Mouse (Mus musculus): ENCODE measurements around the gene AC170998.1. TPM values are rescaled to one million over a fixed set of nuclear protein-coding genes. Genes with fewer than 3 reads are reported as not detected.
A peak's percentile ranks its signal among the peaks of the same experiment; 100 is the strongest.

The AC170998.1 gene
- polyA plus RNA-seq, 1 experiment from 2014 or later: 0.80 TPM

DNA sequence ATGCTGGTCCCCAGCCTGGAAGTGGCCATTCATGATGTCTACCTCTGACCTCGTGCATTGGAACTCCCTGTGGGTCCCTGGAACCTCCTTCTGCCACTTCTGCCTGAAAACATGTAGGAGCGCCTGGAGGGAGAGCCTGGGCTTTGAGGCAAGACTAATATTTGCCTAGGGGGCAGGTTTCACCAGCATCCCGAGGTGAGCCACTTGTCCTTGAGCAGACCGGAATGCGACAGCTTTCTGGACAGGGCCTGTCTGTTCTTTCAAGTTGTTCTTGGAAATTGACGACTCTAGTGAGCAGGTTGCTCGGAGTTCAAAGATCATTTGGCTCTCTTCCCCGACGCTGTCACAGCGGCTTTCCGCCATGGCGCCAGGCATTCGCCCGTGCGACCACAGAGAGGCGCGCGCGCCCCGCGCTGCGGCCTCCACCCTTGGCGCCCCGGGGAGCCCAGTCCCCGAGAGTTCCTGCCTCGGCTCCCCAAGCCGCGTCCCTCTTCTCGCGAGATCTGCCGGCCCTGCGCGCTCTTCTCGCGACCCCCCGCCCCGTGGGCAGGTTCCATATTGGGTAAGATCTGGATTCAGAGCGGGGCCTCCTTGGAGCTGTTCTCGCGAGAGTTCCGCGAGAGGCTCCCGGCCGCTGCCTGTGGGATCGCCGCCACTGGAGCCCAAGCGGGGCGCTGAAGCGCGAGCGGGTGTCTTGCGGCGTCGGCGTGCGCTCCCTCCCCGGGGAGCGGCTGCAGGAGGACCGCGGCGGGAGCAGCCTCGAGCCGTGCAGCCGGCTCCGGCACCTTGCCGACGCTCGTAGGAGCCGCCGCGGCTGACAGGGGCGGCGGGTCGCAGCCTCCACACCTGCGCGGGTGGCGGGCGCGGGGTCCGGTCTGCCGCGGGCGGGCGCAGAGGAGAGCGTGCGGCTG, 34.9 kb upstream of the AC170998.1 start, which contains the start of gene Mapk14:
Mapk14 (plus strand) TSS at position 554 of the 911 bp plus-strand sequence.
- peak within 1 kb of the TSS; percentile 95 for H3K27ac ChIP-seq (ENCODE audit: low read depth)
- H3K4me3 ChIP-seq (ENCODE audit: low read depth, low read length): peak within 1 kb of the TSS; percentile 88
- ATAC-seq (peak; percentile 93), DNase-seq (peak; percentile 100)
- TF ChIP-seq CTCF (IDR thresholded peaks at IDR 0.05; ENCODE audit: low read depth): peak; percentile 94
- TF ChIP-seq EP300 (IDR thresholded peaks at IDR 0.05; ENCODE audit: low read depth): peak; percentile 91
- no peaks in the 10 kb centered on the region for H3K9me3 ChIP-seq (ENCODE audit: low read length)
- peak within 1 kb of the TSS; percentile 83 for H3K4me2 ChIP-seq (ENCODE audit: low read depth, low read length)
- peaks cover 33% of the 10 kb centered on the region for H3K4me1 ChIP-seq (ENCODE audit: insufficient read depth)
- under 1% methylated on average over 63 of the region's 86 CpGs for WGBS (ENCODE audit: insufficient replicate concordance)
- peaks cover 3% of the 10 kb centered on the region; the same call in 1 of the 2 replicates for H3K36me3 ChIP-seq (replicated peaks; ENCODE audit: insufficient read depth, low read length)
- no peaks in the 10 kb centered on the region for H3K27me3 ChIP-seq (ENCODE audit: insufficient read depth, low read length)
- H3K9ac ChIP-seq (replicated peaks): peak within 1 kb of the TSS; percentile 98

DNA sequence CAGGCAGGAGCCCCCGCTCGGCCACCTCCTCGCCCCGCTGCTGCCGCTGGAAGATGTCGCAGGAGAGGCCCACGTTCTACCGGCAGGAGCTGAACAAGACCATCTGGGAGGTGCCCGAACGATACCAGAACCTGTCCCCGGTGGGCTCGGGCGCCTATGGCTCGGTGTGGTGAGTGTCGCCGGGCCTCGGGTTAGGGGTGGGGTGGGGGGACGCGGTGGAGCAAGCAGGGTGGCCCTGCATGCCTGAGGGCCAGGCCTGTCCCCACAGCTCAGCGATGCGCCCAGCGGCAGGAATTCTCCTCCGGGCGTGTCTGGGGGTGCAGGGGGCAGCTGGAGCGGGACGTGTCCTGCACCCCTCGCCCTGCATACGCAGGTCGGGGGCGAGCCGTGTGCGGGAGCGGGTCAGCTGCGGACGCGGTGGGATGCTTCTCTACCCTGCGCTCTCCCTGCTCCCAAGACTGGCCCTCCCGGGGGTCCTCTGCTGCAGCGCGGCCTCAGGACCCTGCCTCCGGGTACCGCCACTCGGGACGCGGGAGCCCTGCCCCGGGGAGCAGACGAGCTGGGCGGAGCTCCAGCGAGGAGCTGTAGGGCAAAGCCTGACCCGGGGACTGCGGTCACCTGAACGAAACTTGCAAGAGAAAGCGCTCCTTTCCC, 34.1 kb upstream of the AC170998.1 start:
- peak overlapping the region; percentile 95 for H3K27ac ChIP-seq (ENCODE audit: low read depth)
- no peaks in the 10 kb centered on the region for H3K9me3 ChIP-seq (ENCODE audit: low read length)
- under 1% methylated on average over 52 of the region's 53 CpGs for WGBS (ENCODE audit: insufficient replicate concordance)
- peak overlapping the region; percentile 75 for H3K4me2 ChIP-seq (ENCODE audit: low read depth, low read length)
- ATAC-seq (peak; percentile 22), DNase-seq (peak; percentile 75)
- H3K9ac ChIP-seq (replicated peaks): peak overlapping the region; percentile 98
- H3K4me3 ChIP-seq (ENCODE audit: low read depth, low read length): peak overlapping the region; percentile 88
- TF ChIP-seq CTCF (IDR thresholded peaks at IDR 0.05; ENCODE audit: low read depth) (peak; percentile 32; the same call in 1 of the 2 replicates), EP300 (IDR thresholded peaks at IDR 0.05; ENCODE audit: low read depth) (no peak)
- H3K27me3 ChIP-seq (ENCODE audit: insufficient read depth, low read length): no peaks in the 10 kb centered on the region
- H3K4me1 ChIP-seq (ENCODE audit: insufficient read depth): peaks cover 39% of the 10 kb centered on the region
- peaks cover 3% of the 10 kb centered on the region; the same call in 1 of the 2 replicates for H3K36me3 ChIP-seq (replicated peaks; ENCODE audit: insufficient read depth, low read length)

DNA sequence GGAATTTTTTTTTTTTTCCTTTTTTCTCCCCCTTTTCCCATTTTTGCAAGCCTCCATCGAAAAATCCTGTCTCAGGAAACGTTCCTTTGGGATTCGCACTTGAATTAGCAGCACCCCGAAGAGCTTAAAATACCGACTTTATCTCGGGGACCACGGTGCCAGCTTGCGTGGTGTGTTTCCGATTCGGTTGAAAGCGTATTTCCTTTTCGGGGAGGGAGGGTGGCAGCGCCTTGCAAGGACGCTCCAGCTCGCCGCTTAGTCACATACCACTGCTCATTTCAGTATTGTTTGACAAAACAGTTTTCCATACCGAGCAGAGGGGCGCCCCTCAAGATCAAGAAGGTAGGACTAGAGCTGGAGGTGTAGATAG, 33.6 kb upstream of the AC170998.1 start:
- ATAC-seq (no peak), DNase-seq (peak; percentile 67)
- H3K9me3 ChIP-seq (ENCODE audit: low read length): no peaks in the 10 kb centered on the region
- H3K4me1 ChIP-seq (ENCODE audit: insufficient read depth): peaks cover 44% of the 10 kb centered on the region
- no peaks in the 10 kb centered on the region for H3K27me3 ChIP-seq (ENCODE audit: insufficient read depth, low read length)
- TF ChIP-seq EP300 (IDR thresholded peaks at IDR 0.05; ENCODE audit: low read depth): peak; percentile 18; the same call in 1 of the 2 replicates
- TF ChIP-seq CTCF (IDR thresholded peaks at IDR 0.05; ENCODE audit: low read depth): no peak
- peak overlapping the region; percentile 95 for H3K27ac ChIP-seq (ENCODE audit: low read depth)
- 0% methylated on average over 18 of the region's 18 CpGs for WGBS (ENCODE audit: insufficient replicate concordance)
- peak overlapping the region; percentile 88 for H3K4me3 ChIP-seq (ENCODE audit: low read depth, low read length)
- peak overlapping the region; percentile 75 for H3K4me2 ChIP-seq (ENCODE audit: low read depth, low read length)
- peaks cover 3% of the 10 kb centered on the region; the same call in 1 of the 2 replicates for H3K36me3 ChIP-seq (replicated peaks; ENCODE audit: insufficient read depth, low read length)
- H3K9ac ChIP-seq (replicated peaks): peak overlapping the region; percentile 98

DNA sequence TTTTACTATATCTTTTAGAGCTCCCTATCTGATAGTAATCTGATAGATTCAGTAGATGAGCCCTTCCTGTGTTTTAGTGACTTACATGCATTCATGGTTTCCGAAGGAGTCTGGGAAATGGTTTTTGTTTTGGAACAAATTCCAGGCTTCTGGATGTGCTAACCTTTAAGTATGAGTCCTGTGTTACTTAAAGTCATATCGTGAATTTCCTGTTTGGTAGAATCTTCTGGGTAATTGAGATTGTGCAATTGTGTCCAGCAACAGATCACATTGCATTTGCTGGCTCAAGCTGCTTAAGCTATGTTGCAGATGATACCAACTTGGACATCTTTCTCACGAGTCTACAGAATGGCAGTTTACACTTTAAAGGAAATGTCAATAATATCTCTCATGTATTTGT, 32.8 kb upstream of the AC170998.1 start:
- no peak for TF ChIP-seq EP300 (IDR thresholded peaks at IDR 0.05; ENCODE audit: low read depth)
- no peak for TF ChIP-seq CTCF (IDR thresholded peaks at IDR 0.05; ENCODE audit: low read depth)
- Histone ChIP-seq H3K36me3 (replicated peaks; ENCODE audit: insufficient read depth, low read length) (peaks cover 3% of the 10 kb centered on the region; the same call in 1 of the 2 replicates), H3K9me3 (ENCODE audit: low read length) (no peaks in the 10 kb centered on the region), H3K4me3 (ENCODE audit: low read depth, low read length) (peak overlapping the region; percentile 88), H3K4me2 (ENCODE audit: low read depth, low read length) (peak overlapping the region; percentile 75), H3K9ac (replicated peaks) (peak overlapping the region; percentile 98), H3K27ac (ENCODE audit: low read depth) (peak overlapping the region; percentile 95), H3K4me1 (ENCODE audit: insufficient read depth) (peaks cover 51% of the 10 kb centered on the region), H3K27me3 (ENCODE audit: insufficient read depth, low read length) (no peaks in the 10 kb centered on the region)
- ATAC-seq (no peak), DNase-seq (no peak)
- 7% methylated on average over 3 of the region's 3 CpGs for WGBS (ENCODE audit: insufficient replicate concordance)

DNA sequence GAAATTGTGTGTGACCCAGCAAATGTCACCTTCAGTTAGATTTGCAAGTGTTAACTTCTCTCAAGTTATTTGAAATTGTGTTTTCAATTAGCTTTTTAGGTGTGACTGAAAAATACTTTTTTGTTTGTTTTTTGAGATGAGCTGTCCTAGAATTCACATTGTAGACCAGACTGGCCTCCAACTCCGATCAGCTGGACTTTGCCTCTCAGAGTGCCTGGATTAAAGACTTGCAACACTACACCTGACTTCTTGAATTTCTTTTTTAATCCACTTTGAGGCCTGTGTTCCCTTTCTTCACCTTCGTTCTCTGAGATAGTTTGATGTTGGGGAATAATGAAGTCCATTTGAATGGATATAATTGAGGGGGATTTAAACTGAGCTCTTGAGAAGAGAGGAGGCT, 31.8 kb upstream of the AC170998.1 start:
- Histone ChIP-seq H3K9ac (replicated peaks) (peak overlapping the region; percentile 98; the same call in 1 of the 2 replicates), H3K9me3 (ENCODE audit: low read length) (no peaks in the 10 kb centered on the region), H3K4me3 (ENCODE audit: low read depth, low read length) (peak overlapping the region; percentile 88), H3K36me3 (replicated peaks; ENCODE audit: insufficient read depth, low read length) (peaks cover 3% of the 10 kb centered on the region; the same call in 1 of the 2 replicates), H3K27ac (ENCODE audit: low read depth) (peak overlapping the region; percentile 95), H3K4me2 (ENCODE audit: low read depth, low read length) (peak overlapping the region; percentile 75), H3K4me1 (ENCODE audit: insufficient read depth) (peaks cover 59% of the 10 kb centered on the region), H3K27me3 (ENCODE audit: insufficient read depth, low read length) (no peaks in the 10 kb centered on the region)
- 62% methylated on average over 2 of the region's 2 CpGs for WGBS (ENCODE audit: insufficient replicate concordance)
- ATAC-seq (no peak), DNase-seq (no peak)
- no peak for TF ChIP-seq EP300 (IDR thresholded peaks at IDR 0.05; ENCODE audit: low read depth)
- TF ChIP-seq CTCF (IDR thresholded peaks at IDR 0.05; ENCODE audit: low read depth): no peak

DNA sequence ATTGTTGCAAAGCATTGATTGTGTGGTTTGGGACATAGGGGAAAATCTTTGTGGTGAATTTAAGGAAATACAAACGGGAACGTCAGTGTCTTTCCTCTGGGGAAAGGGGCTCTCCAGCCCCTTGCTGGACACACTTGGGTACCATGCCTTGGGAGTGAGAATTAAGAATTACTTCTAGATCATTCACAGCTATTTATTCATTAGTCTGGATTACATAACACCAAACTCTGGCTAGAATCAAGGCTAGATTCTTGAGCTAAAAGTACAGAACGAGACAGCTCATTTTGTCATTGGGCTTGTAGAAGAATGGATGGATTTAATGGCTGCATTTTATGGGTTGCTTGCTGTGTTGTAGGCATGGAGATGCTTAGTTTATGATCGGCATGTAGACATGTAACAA, 31.1 kb upstream of the AC170998.1 start:
- H3K9ac ChIP-seq (replicated peaks): no peak overlapping the region
- H3K9me3 ChIP-seq (ENCODE audit: low read length): no peaks in the 10 kb centered on the region
- TF ChIP-seq CTCF (IDR thresholded peaks at IDR 0.05; ENCODE audit: low read depth) (no peak), EP300 (IDR thresholded peaks at IDR 0.05; ENCODE audit: low read depth) (no peak)
- H3K36me3 ChIP-seq (replicated peaks; ENCODE audit: insufficient read depth, low read length): peaks cover 3% of the 10 kb centered on the region; the same call in 1 of the 2 replicates
- H3K4me2 ChIP-seq (ENCODE audit: low read depth, low read length): peak overlapping the region; percentile 39
- 52% methylated on average over 4 of the region's 4 CpGs for WGBS (ENCODE audit: insufficient replicate concordance)
- ATAC-seq (no peak), DNase-seq (no peak)
- peak overlapping the region; percentile 95; the same call in 1 of the 2 replicates for H3K27ac ChIP-seq (ENCODE audit: low read depth)
- no peaks in the 10 kb centered on the region for H3K27me3 ChIP-seq (ENCODE audit: insufficient read depth, low read length)
- H3K4me1 ChIP-seq (ENCODE audit: insufficient read depth): peaks cover 56% of the 10 kb centered on the region
- H3K4me3 ChIP-seq (ENCODE audit: low read depth, low read length): no peak overlapping the region
